Mouse (Mus musculus) CH12.LX (cell line): ENCODE data around the gene Adamts18. TPM values are rescaled to one million over a fixed set of nuclear protein-coding genes. Genes with fewer than 3 reads are reported as not detected.

Experiments used
- DNase-seq: peaks from one replicate; pipeline ENCODE4 v3.0.0-alpha.2; 2013; ENCODE audit errors: extremely low read depth
- H3K27ac ChIP-seq: 2 replicates; pipeline ENCODE4 v1.5.1; 2012; ENCODE audit warnings: low read depth, mild to moderate bottlenecking, control low read depth, moderate library complexity; ENCODE audit not compliant: insufficient read depth
- H3K27me3 ChIP-seq: replicated peaks from 2 replicates; pipeline ENCODE3; 2012; ENCODE audit warnings: inconsistent platforms
- H3K36me3 ChIP-seq, 2 experiments: replicated peaks in 1 of 2; 2 replicates each; pipeline versions ENCODE3 to v1.6.1; 2012; ENCODE audit warnings: inconsistent platforms in 1 of 2, low read length in 1 of 2, mild to moderate bottlenecking in 1 of 2, mixed read lengths in 1 of 2, moderate library complexity in 1 of 2; ENCODE audit not compliant: control insufficient read depth in 1 of 2, insufficient read depth in 1 of 2
- H3K4me1 ChIP-seq, 2 experiments: 2 replicates each; pipeline ENCODE4 v1.6.1; 2012; ENCODE audit warnings: inconsistent platforms in 1 of 2, moderate library complexity in 1 of 2; ENCODE audit not compliant: insufficient read depth in 2 of 2, control insufficient read depth in 1 of 2
- H3K4me2 ChIP-seq: 2 replicates; pipeline ENCODE4 v1.6.1; 2012; ENCODE audit warnings: low read depth, mild to moderate bottlenecking, control low read depth; ENCODE audit not compliant: poor library complexity, insufficient read depth, severe bottlenecking
- H3K4me3 ChIP-seq, 3 experiments: fragments of 150-350 bp in 1 of 3; sonication (generic) in 1 of 3; replicated peaks in 1 of 3; 2 replicates each; pipeline versions ENCODE3 to v1.5.1; 2011 to 2012; ENCODE audit warnings: low read depth in 2 of 3, low read length in 2 of 3, mild to moderate bottlenecking in 2 of 3, moderate library complexity in 2 of 3, control low read depth in 1 of 3, improper control_type of control experiment in 1 of 3, inconsistent platforms in 1 of 3, mixed read lengths in 1 of 3; ENCODE audit not compliant: poor library complexity in 1 of 3
- H3K79me2 ChIP-seq: replicated peaks from 2 replicates; pipeline ENCODE4 v1.6.1; 2012; ENCODE audit warnings: mild to moderate bottlenecking, moderate library complexity; ENCODE audit not compliant: control insufficient read depth, poor library complexity, insufficient read depth, severe bottlenecking; ENCODE audit errors: extremely low read depth
- H3K9ac ChIP-seq: 2 replicates; pipeline ENCODE4 v1.6.1; 2012; ENCODE audit warnings: low read depth, mild to moderate bottlenecking, control low read depth, moderate library complexity; ENCODE audit not compliant: insufficient read depth
- H3K9me3 ChIP-seq: replicated peaks from 2 replicates; pipeline ENCODE3; 2012; ENCODE audit warnings: low read length, inconsistent platforms, mixed read lengths
- BHLHE40 ChIP-seq: IDR thresholded peaks from 2 replicates; pipeline ENCODE4 v1.6.1; 2011; ENCODE audit warnings: mild to moderate bottlenecking, low read depth, low read length, improper control_type of control experiment
- CHD1 ChIP-seq: IDR thresholded peaks from 2 replicates; pipeline ENCODE4 v1.6.1; 2012; ENCODE audit warnings: low read depth, low read length, improper control_type of control experiment, inconsistent platforms
- CTCF ChIP-seq, 2 experiments: IDR thresholded peaks in 1 of 2; conservative IDR thresholded peaks in 1 of 2; 2 replicates each; pipeline ENCODE4 v1.5.1; 2011 to 2012; ENCODE audit warnings: low read depth in 2 of 2, low read length in 2 of 2, improper control_type of control experiment in 1 of 2, inconsistent platforms in 1 of 2, mild to moderate bottlenecking in 1 of 2, moderate library complexity in 1 of 2
- E2F4 ChIP-seq: IDR thresholded peaks from 2 replicates; pipeline ENCODE4 v1.6.1; 2011; ENCODE audit warnings: low read depth, low read length, improper control_type of control experiment; ENCODE audit not compliant: insufficient replicate concordance
- EP300 ChIP-seq: IDR thresholded peaks from 2 replicates; pipeline ENCODE4 v1.6.1; 2011; ENCODE audit warnings: low read length, improper control_type of control experiment
- ETS1 ChIP-seq: conservative IDR thresholded peaks from 2 replicates; pipeline ENCODE4 v1.6.1; 2012; ENCODE audit warnings: low read depth, mild to moderate bottlenecking, inconsistent platforms, low read length, improper control_type of control experiment, moderate library complexity
- HCFC1 ChIP-seq: IDR thresholded peaks from 2 replicates; pipeline ENCODE4 v1.6.1; 2012; ENCODE audit warnings: low read depth, mild to moderate bottlenecking, inconsistent platforms, low read length, improper control_type of control experiment
- IRF4 ChIP-seq: IDR thresholded peaks from 2 replicates; pipeline ENCODE4 v1.6.1; 2014; ENCODE audit warnings: low read depth, mild to moderate bottlenecking, inconsistent platforms, low read length, improper control_type of control experiment
- JUN ChIP-seq: IDR thresholded peaks from 2 replicates; pipeline ENCODE4 v1.6.1; 2011; ENCODE audit warnings: low read depth, mild to moderate bottlenecking, low read length, improper control_type of control experiment, moderate library complexity; ENCODE audit not compliant: insufficient read depth
- JUND ChIP-seq: conservative IDR thresholded peaks from 2 replicates; pipeline ENCODE4 v1.6.1; 2011; ENCODE audit warnings: low read depth, low read length, improper control_type of control experiment
- MAZ ChIP-seq: IDR thresholded peaks from 2 replicates; pipeline ENCODE4 v1.6.1; 2012; ENCODE audit warnings: low read depth, mild to moderate bottlenecking, inconsistent platforms, low read length, improper control_type of control experiment, moderate library complexity
- MEF2A ChIP-seq: IDR thresholded peaks from 2 replicates; pipeline ENCODE4 v1.6.1; 2014; ENCODE audit warnings: low read depth, mild to moderate bottlenecking, inconsistent platforms, low read length, improper control_type of control experiment, borderline replicate concordance
- MXI1 ChIP-seq: IDR thresholded peaks from 2 replicates; pipeline ENCODE4 v1.6.1; 2011; ENCODE audit warnings: mild to moderate bottlenecking, low read depth, low read length, improper control_type of control experiment
- MYC ChIP-seq: IDR thresholded peaks from 2 replicates; pipeline ENCODE4 v1.6.1; 2011; ENCODE audit warnings: low read depth, mild to moderate bottlenecking, improper control_type of control experiment, low read length
- PAX5 ChIP-seq: IDR thresholded peaks from 2 replicates; pipeline ENCODE4 v1.6.1; 2012; ENCODE audit warnings: low read length, inconsistent platforms, mixed read lengths
- POLR2A ChIP-seq: IDR thresholded peaks from 2 replicates; pipeline ENCODE4 v1.6.1; 2011; ENCODE audit warnings: low read depth, mild to moderate bottlenecking, improper control_type of control experiment, low read length
- POLR2AphosphoS2 ChIP-seq: IDR thresholded peaks from 2 replicates; pipeline ENCODE4 v1.6.1; 2011; ENCODE audit warnings: low read depth, low read length, improper control_type of control experiment
- UBTF ChIP-seq: IDR thresholded peaks from 2 replicates; pipeline ENCODE4 v1.6.1; 2012; ENCODE audit warnings: low read depth, mild to moderate bottlenecking, inconsistent platforms, low read length, improper control_type of control experiment, moderate library complexity
- USF1 ChIP-seq: IDR thresholded peaks from 2 replicates; pipeline ENCODE4 v1.6.1; 2014; ENCODE audit warnings: low read depth, mild to moderate bottlenecking, inconsistent platforms, low read length, improper control_type of control experiment
- USF2 ChIP-seq: conservative IDR thresholded peaks from 2 replicates; pipeline ENCODE4 v1.6.1; 2011; ENCODE audit warnings: low read depth, low read length, improper control_type of control experiment
- ZC3H11A ChIP-seq: IDR thresholded peaks from 2 replicates; pipeline ENCODE4 v1.6.1; 2012; ENCODE audit warnings: low read depth, mild to moderate bottlenecking, inconsistent platforms, low read length, improper control_type of control experiment
- ZKSCAN1 ChIP-seq: IDR thresholded peaks from 2 replicates; pipeline ENCODE4 v1.6.1; 2012; ENCODE audit warnings: low read depth, inconsistent platforms, low read length, improper control_type of control experiment, borderline replicate concordance
- ZMIZ1 ChIP-seq: IDR thresholded peaks from 2 replicates; pipeline ENCODE4 v1.6.1; 2012; ENCODE audit warnings: low read depth, mild to moderate bottlenecking, inconsistent platforms, low read length, improper control_type of control experiment
- ZNF384 ChIP-seq: IDR thresholded peaks from 2 replicates; pipeline ENCODE4 v1.6.1; 2012; ENCODE audit warnings: low read depth, low read length, improper control_type of control experiment, inconsistent platforms
- dilution Hi-C: fragments of 300-500 bp; cut with MboI; formaldehyde crosslinking; loops from 2 replicates; pipeline ENCODE4 v1.14.3; 2020; ENCODE audit warnings: low sequenced_read_pairs; ENCODE audit not compliant: extremely low pct_unique_long_range_greater_than_20kb, extremely low pct_ligation_motif_present
- in situ Hi-C: fragments of 300-500 bp; cut with MboI; formaldehyde crosslinking; loops from 3 replicates; pipeline ENCODE4 v1.14.3; 2019; ENCODE audit warnings: low sequenced_read_pairs, low pct_ligation_motif_present, low pct_unique_long_range_greater_than_20kb, mixed read lengths
- polyA plus RNA-seq: library from polyadenylated mRNA; unstranded; fragments of >175 nt; gene quantifications from 2 replicates; pipeline ENCODE4 v1.2.1, GENCODE M21; 2012; ENCODE audit warnings: low read depth; ENCODE audit not compliant: insufficient read length
- total RNA-seq, 2 experiments: library from RNA; depleted of rRNA; stranded (reverse); fragments of 300-350 nt in 1 of 2; fragments of >200 nt in 1 of 2; gene quantifications; 2 replicates each; pipeline ENCODE4 v1.2.3; 2012 to 2014

The Adamts18 gene
- total and polyA plus RNA-seq, 3 experiments = not detected

DNA sequence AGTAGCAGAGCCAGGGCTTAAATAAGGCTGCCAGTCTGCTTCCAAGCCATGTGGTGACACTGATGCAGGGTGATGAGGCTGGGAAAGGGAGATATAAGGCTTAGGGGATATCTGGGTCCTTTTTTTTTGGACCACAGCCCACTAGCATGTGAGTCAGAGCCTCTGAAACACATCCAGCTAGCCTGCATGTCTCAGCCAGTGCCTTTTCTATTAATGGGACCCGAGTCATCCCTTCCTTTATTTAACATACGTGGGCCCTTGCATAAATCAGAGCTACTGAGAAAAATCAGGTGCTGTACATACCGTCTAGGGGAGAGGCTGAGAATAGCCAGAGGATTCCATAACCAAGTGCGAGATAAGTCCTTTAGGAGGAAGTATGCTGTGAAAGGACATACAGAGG lies 37.0 kb downstream of the Adamts18 start:
- no peaks in the 10 kb centered on the region for H3K27me3 ChIP-seq
- H3K9me3 ChIP-seq = peaks cover 63% of the 10 kb centered on the region
- TF ChIP-seq BHLHE40 (no peak), E2F4 (no peak), MAZ (no peak), POLR2A (no peak), JUND (no peak), EP300 (no peak), MYC (no peak), PAX5 (no peak), ZNF384 (no peak), HCFC1 (no peak), MEF2A (no peak), ETS1 (no peak), USF1 (no peak), MXI1 (no peak), ZKSCAN1 (no peak), ZC3H11A (no peak)
- H3K9ac ChIP-seq = no peak overlapping the region
- H3K4me2 ChIP-seq = no peak overlapping the region
- H3K79me2 ChIP-seq = no peaks in the 10 kb centered on the region
- H3K4me3 ChIP-seq = no peak overlapping the region
- no peaks in the 10 kb centered on the region for H3K4me1 ChIP-seq
- in situ Hi-C loops (no loop called here), dilution Hi-C loops (no loop called here)
- no peaks in the 10 kb centered on the region for H3K36me3 ChIP-seq
- H3K27ac ChIP-seq = no peak overlapping the region
- DNase-seq = no peak

- Histone ChIP-seq H3K9me3 (peaks cover 63% of the 10 kb centered on the region), H3K4me2 (no peak overlapping the region), H3K27me3 (no peaks in the 10 kb centered on the region), H3K79me2 (no peaks in the 10 kb centered on the region), H3K27ac (no peak overlapping the region), H3K36me3 (no peaks in the 10 kb centered on the region), H3K9ac (no peak overlapping the region), H3K4me1 (no peaks in the 10 kb centered on the region), H3K4me3 (no peak overlapping the region)
- TF ChIP-seq CTCF (conservative IDR thresholded peaks at IDR 0.05 in 1 of 2, IDR thresholded peaks at IDR 0.05 in 1 of 2; ENCODE audit: low read depth in 2 of 2, low read length in 2 of 2) (no peak), CHD1 (no peak), USF2 (no peak), UBTF (no peak), MEF2A (no peak), IRF4 (no peak), EP300 (no peak), JUN (no peak), POLR2AphosphoS2 (no peak), MYC (no peak), JUND (no peak), ZMIZ1 (no peak)
- in situ Hi-C loops = no loop called here
- DNase-seq = no peak
- dilution Hi-C loops = no loop called here
Measured at GRCm38 (mm10) chr8:113809929-113810328, 38.6 kb downstream of the Adamts18 start.
